Mouse (Mus musculus) gastrocnemius, postnatal 14 days (tissue): ENCODE data around the gene Coq8b. TPM values are rescaled to one million over a fixed set of nuclear protein-coding genes. Genes with fewer than 3 reads are reported as not detected.
"Not testable (repeated sequence)": the region's sequence is repeated elsewhere in the genome, so short reads cannot be mapped to it uniquely, and the experiment has no call there.

Source experiments
- DNase-seq: peaks from one replicate; pipeline ENCODE4 v3.0.0; 2021; ENCODE audit warnings: mixed read lengths
- intact Hi-C: fragments of 180-260 bp; cut with DNase I; formaldehyde crosslinking; loops from one replicate; pipeline ENCODE4 v1.15.1; 2025; ENCODE audit warnings: low total_unique reads
- total RNA-seq, 2 experiments: library from RNA; stranded (reverse); gene quantifications; 2 replicates each; pipeline ENCODE4 v1.2.3; 2021

Coq8b gene
- total RNA-seq, 2 experiments from 2014 or later: 3.9 to 4.1 TPM

DNA sequence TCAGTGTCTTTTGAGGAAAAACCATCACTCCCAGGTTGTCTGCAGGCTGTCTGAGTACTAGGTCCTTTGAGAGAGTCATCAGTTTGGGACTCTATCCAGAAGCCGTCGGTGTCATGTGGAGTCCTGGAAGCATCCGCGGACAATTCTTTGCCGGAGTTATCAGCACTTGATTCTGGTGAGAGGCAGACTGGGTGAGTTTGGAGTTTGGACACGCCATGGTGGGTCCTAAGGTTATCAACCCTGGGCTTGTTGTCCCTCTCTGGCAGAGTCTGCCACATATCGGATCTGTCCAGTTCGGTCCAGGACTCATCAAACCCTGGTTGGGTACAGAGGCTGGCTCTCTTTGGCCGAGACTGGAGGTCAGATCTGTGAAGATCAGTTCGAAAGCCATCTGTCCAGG is 5.1 kb upstream of the Coq8b start:
- intact Hi-C loops: no loop called here
- peak; percentile 23 for DNase-seq

DNA sequence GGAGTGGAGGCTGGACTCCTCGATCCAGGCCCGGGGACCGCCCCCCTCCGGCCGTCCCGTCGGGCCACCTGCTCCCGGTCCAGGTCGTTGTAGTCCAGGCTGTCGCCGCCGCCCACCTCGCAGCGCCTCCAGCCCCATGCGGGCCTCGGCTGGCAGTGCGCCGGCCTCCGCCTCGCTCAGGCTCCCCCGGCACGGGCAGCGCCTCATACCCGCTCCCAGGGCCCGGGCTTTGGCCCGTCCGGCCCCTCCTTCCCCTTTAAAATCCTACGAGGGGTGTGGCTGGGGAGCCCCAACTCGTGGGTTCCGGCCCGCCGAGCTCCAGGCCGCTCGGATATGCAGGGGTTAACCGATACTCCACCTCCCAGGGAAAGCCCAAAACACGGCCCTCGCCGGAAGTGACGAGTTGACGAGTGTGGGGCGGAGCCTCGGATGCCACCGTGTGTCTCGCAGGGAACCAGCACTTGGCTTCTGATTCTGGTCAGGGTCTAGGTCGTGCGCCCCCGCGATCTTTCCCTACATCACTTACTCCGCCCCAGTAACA is 4.5 kb upstream of the Coq8b start, which contains the start of gene Itpkc:
Itpkc (minus strand) TSS at position 381 of the 541 bp plus-strand sequence.
- intact Hi-C loops: no loop called here
- DNase-seq: peak; percentile 94

DNA sequence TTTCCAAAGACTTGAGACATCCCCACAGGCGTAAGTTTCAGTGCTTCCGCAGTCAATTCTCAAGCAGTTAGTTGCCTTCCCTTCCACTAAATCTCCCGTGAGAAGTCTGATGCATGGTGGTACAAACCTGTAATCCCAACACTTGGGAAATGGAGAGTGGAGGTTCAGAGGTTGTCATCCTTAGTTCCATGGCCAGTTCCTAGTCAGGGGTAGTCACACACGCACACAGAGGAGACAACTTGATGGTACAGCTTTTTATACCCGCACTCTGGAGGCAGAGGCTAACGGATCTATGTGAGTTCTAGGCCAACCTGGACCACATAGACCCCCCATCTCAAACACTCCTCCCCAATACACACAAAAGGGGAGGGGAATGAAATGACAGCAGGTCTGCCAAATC is 4.0 kb upstream of the Coq8b start:
- intact Hi-C loops: no loop called here
- no peak for DNase-seq

DNA sequence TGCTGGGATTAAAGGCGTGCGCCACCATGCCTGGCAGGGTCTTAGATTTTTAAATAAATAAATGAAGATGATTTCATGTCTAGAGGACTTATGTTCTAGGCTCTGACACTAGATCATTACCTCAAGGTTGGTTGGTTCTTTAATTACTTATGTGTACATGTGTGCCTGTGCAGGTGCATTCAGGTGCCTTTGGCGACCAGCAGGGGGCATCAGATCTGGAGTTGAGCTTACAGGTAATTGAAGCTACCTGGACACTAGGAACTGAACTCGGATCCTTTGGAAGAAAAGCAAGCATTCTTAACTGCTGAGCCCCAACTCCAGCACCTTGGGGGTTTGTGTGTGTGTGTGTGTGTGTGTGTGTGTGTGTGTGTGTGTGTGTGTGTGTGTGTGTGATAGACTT is 2.0 kb upstream of the Coq8b start:
- intact Hi-C loops: no loop called here
- no peak for DNase-seq

DNA sequence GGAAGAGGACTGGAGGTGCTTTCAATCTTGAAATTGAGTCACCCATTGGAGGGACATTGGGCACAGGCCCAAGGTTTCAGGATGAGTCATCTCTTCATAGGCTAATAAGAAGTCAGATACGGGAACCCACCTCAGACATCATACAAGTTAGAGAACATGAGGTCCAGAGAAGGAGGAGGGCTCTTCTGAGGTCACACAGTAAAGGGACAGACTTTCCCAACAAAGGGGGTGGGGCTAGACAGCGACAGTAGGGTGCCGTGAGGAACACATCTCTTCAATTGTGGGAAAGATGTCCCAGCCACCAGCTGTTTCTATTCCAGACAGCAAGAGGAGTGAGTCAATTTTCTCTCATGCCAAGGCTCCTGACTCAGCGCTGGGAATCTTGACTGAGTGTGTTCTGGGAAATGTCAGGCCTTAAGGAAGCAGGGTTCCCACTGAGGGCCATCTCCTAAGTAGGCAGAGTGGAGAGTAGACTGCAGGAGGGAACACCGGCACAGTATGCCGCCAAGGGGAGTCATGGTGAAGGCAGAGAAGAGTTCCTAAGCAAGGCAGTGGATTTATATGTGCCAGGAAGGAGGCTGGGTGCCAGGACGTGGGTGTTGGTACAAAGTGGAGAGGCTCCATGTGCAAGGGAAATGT is 1.0 kb upstream of the Coq8b start:
- DNase-seq: peak; percentile 48
- intact Hi-C loops: no loop called here

DNA sequence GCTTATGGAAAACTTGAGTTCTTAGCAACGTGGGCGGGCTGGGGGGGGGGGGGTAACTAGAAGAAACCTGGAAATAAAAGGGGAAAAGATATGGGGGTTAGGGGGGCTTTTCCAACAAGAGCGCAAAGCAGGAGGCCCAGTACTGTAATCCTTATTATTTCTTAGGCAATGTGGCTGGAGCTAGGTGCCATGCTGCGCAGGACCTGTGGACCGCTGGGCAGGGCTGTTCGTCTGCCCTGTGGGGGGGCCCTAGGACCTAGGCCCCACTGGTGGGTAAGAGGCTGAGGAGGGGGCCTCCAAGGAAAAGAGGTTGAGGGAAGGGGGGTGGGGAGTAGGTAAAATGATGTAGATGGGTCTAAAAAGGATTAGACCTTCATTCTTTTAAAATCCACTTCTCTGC is 477 bp downstream of the Coq8b start:
- DNase-seq: no peak
- intact Hi-C loops: no loop called here

DNA sequence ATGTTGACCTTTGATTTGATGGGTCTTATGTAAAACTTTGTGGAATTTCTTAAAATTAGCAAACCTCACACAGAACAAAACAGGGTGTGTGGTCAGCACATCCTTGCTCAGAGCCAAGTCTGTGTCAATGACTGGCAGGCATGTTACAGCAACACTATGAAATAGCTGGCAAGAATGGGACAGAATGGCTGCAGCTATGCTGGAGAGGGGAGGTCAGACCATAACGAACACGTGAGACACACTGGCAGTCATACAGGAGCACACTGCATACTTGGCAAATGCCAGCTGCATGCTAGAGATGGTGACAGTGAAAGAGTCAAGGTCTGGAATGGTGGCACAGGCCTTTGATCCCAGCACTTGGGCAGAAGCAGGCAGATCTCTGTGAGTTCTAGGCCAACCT is 2.9 kb downstream of the Coq8b start:
- no peak for DNase-seq
- intact Hi-C loops: no loop called here

DNA sequence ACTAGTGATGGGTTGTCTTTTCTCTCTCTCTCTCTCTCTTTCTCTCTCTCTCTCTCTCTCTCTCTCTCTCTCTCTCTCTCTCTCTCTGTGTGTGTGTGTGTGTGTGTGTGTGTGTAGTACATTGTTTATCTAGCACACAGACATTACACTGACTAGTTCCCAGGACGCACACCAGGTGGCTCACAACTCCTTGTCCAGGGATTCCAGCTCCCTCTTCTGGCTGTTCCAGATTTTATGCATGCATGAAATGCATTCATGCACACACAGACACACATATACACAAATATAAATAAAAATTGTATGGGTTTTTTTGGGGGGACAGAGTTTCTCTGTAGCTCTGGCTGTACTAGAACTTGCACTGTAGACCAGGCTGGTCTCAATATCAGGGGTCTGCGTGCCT is 4.7 kb downstream of the Coq8b start:
- no peak for DNase-seq
- intact Hi-C loops: no loop called here

DNA sequence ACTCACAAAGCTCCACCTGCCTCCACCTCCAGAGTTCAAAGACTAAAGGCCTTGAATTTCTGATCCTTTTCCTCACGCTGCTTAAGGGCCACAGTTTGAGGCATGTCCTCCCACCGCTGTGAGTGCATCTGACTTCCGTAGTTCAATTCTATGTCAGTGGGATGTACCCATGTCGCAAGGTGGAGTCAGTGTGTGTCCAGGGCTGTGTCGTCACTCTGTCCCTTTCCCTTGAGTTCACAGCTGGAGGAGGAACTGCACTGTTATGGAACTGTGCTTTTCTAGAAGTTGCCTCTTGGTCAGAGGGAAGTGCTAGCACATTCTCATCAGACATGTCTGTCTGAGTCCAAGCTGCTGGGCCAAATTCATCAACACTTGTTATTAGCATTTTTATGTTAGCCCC is 5.7 kb downstream of the Coq8b start:
- no peak for DNase-seq
- intact Hi-C loops: no loop called here

DNA sequence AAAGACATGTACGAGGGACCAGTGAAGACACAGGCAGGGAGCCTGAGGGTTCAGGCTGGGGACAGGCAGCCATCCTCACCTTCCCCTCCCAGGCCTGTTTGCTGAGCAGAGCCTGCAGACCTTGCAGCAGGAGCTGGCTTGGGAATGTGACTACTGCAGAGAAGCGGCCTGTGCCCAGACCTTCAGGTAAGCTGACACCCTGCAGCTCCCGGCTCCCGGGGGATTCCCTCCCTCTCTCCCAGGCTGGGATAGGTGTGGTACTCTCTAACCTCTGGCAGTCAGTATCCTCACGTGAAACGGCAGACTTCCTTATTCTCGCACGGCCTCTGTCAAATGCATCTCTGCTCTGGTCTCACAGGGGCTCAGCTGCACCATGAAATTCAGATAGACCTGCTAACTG is 10.4 kb downstream of the Coq8b start:
- intact Hi-C loops: no loop called here
- DNase-seq: peak; percentile 51

DNA sequence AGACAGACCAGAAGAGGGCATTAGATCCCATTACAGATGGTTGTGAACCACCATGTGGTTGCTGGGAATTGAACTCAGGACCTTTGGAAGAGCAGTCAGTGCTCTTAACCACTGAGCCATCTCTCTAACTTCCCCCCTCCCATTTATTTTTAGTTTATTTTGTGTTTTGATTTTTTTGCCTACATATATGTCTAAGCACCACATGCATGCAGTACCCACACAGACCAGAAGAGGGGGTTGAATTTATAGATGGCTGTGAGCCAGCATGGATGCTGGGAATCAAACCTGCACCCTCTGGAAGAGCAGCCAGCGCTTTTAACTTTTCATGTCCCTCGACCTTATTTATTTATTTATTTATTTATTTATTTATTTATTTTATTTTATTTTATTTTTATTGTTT is 11.3 kb downstream of the Coq8b start:
- intact Hi-C loops, DNase-seq: not testable (repeated sequence)

DNA sequence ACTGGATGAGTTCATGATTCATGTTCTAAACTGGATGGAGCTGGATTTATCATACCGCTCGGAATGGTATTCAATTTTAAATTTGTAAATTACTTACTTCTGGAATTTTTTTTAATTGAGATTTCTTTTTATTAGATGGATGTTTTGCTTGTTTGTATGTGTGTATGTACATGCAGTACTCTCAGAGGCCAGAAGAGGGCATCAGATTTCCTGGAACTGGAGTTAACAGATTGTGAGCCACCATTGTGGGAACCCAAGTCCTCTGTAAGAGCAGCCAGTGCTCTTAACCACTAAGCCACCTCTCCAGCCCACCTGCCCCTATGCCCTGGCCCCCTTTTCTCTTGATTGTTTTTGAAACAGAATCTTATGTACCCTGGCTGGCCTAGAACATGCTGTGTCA is 16.3 kb downstream of the Coq8b start:
- intact Hi-C loops: no loop called here
- DNase-seq: no peak

DNA sequence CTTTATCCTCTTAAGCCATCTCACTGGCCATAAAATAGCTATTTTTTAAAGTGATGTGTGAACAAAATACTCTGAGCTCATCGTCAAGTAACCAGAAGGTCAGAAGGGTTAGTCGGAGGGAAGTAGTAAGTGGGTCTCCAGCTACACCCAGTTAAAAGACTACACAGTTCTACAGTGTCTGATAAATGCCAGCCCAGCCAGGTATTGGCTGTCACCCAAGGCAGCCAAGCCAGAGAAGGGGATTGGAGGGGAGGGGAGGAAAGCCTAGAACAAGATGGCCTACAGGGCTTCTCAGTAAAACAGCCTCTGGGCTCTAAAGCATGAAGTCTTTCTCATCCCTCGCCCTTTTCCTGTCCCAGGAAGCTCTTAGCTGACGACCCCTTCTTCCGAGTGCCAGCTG is 17.1 kb downstream of the Coq8b start:
- intact Hi-C loops: no loop called here
- DNase-seq: no peak

DNA sequence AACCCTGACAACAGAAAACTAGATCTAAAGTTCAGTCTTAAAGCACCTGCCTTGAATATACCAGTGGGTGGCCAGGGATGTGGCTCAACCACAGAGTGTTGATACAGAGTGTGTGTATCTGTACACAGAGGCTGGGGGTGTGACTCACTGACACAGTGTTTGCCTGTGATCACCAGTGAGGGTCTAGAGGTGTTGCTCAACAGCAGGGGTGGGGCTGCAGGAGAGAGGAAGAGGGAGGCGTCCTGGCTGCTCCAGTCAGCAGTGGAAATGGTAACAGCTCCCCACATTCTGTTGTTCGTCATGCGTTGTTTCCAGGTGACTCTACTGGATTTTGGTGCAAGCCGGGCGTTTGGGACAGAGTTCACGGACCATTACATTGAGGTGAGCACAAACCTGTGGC is 19.1 kb downstream of the Coq8b start:
- intact Hi-C loops: no loop called here
- DNase-seq: no peak

DNA sequence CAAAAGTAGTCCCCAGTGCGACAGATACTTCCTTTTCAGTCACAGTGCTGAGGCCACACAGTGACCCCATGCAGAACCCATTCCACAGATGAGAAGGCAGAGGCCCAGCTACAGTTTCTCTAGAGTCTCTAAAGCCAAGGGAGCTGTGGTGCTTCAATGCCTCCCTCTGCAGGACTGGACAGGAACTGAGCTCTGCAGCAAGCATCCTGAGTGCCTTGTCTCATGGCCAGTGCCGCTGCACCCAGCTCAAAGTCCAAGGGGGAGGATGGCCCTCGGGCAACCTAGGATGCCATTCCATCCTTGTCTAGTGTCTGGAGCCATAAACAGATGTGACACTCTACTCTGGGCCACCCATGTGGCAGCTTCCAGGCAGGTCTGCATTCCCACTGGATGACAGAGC is 22.9 kb downstream of the Coq8b start:
- intact Hi-C loops: no loop called here
- peak; percentile 27 for DNase-seq

DNA sequence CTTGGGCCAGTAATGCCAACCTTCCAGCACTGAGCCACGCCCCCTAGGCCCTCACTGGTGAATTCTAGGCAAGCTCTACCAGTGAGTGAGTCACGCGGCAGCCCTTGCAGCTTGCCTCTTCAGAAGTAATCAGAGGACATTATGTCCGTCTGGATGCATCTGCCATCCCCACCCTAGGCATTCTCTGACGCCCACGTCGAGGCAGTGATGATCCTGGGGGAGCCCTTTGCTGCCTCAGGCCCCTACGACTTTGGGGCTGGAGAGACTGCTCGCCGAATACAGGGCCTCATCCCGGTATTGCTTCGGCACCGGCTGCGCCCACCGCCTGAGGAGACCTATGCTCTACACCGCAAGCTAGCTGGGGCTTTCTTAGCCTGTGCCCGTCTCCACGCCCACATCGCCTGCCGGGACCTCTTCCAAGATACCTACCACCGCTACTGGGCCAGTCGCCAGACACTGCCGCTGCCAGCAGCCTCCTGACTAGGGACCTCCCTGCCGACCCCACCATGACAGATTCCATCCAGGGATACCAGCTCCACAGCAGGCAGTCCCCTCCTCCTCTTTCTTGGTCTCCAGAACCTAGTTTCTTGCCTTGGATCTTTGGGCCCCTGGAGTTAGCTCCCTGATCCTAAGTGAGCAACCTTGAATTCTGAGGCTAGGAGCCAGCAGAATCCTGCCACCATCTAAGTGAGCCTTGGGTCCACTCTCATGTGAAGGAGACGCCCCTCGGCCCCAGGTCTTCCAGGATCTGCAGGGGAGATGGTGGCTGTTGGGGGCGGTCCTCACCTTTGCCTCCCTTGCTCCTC is 24.4 kb downstream of the Coq8b start:
- peak; percentile 40 for DNase-seq
- intact Hi-C loops: no loop called here

DNA sequence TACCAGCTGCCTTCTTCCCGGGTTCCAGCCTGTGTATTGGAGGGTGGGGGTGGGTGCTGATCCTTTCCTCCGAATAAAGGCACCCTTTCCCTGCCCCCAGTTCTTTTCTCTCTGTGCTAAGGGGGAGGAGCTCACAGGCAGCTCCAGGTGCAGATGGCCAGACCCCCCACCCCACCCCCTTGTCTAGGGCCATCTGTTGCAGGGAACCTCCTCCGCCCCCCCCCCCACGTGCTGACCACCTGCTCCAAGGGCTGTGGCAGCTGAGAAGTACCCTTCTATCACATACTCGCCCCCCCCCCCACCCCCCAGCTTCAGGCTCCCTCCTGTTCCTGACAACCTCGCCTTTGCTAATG is 25.0 kb downstream of the Coq8b start:
- DNase-seq: no peak
- intact Hi-C loops: no loop called here

DNA sequence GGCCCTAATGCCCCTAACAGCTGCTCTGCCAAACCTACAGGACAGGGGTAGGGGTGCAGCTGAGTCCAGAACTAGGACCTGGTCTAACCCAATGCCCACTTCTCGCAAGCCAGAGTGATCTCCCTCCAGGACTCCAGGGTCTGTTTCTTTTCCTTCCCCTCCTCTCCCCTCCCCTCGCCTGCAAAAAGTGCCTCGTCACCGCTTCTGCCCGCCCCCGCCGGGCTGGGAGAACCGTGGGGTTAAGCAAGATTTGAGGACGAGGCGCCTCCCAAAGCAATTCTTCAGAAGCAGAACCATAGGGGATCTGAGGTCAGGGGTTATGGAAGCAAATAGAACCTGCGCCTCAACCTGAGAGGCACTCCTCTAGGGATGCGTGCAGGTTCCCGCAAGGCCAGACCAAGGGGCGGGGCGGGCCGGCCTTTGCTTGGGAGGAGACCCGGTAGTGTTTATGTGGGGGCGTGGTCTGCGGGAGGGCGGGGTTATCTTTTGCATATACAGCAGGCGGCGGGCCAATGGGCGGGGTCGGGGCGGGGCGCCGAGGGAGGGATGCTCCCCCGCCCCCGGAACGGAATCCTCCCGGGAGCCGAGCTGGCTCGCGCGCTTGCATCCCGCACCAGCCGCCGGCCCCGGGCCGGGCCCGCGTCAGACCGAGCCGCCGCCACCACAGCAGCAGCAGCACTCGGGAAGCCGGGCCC is 25.5 kb downstream of the Coq8b start, which contains the start of gene Numbl:
Numbl (plus strand) TSS at position 229 of the 695 bp plus-strand sequence.
- intact Hi-C loops: no loop called here
- DNase-seq: peak; percentile 95

DNA sequence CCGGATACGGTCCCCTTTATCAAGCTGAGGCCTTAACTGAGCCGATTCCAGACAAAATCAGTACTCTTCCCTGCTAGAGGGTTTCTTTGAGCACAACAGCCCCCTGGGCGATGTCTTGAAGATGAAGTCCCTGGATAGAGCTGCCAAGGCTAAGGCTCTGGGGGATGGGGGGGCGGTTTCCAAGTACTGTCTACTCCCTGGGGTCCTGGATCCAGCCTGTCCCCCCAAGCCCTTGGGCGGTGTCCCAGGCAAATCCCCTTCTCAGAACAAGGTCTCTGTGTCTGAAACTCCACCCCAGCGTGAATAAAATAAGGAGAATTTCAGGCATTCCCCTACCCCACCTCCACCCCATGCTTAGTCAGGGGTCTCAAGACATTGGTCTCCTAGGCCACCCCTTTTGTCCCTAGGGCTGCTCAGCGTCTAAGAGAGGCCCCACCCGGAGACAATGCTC is 26.5 kb downstream of the Coq8b start:
- no peak for DNase-seq
- intact Hi-C loops: no loop called here

DNA sequence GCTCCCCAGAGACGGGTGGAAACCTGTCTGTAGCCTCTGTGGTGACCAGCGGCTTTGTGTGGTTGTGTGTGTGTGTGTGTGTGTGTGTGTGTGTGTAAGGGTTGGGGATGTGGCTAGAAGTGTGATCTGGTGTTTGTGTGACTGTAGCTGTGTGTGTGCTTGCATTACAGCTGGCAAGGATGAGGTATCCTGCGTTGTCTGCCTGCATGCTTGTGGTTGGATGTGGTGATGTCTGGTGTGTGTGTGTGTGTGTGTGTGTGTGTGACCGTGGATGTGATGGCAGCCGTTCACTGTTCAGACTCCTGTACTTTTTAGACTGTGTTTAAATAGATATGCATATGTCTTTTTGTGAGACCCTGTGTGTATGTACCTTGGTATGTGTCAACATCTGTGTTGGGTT is 26.9 kb downstream of the Coq8b start:
- DNase-seq: no peak
- intact Hi-C loops: no loop called here
